Mouse (Mus musculus): ENCODE results near the gene Tmem201.

Tmem201 gene

GRCm38 (mm10) chr4:149721163-149721562, 16.7 kb downstream of the Tmem201 start:
- DNase-seq (ENCODE audit: low spot score in 2 of 2): no peak

- no peak for DNase-seq (ENCODE audit: low spot score in 2 of 2)
These were observed 18.2 kb downstream of the Tmem201 start for GRCm38 (mm10) chr4:149719686-149720085.

- no peak for DNase-seq (ENCODE audit: low spot score in 2 of 2)
These were observed 23.3 kb downstream of the Tmem201 start for GRCm38 (mm10) chr4:149714542-149714941.

GRCm38 (mm10) chr4:149711955-149712354, 25.9 kb downstream of the Tmem201 start:
- no peak for DNase-seq (ENCODE audit: low spot score in 2 of 2)

GRCm38 (mm10) chr4:149711485-149711884, 26.4 kb downstream of the Tmem201 start:
- DNase-seq (ENCODE audit: low spot score in 2 of 2): no peak

- peak in 1 of 2 experiments; percentile 57 for DNase-seq (ENCODE audit: low spot score in 2 of 2)
These were observed 27.3 kb downstream of the Tmem201 start for GRCm38 (mm10) chr4:149710510-149710909.

- DNase-seq (ENCODE audit: low spot score in 2 of 2): no peak
These were observed 31.9 kb downstream of the Tmem201 start for GRCm38 (mm10) chr4:149705941-149706340.

GRCm38 (mm10) chr4:149705298-149705697, 32.5 kb downstream of the Tmem201 start:
- no peak for DNase-seq (ENCODE audit: low spot score in 2 of 2)

GRCm38 (mm10) chr4:149702210-149702979, 35.4 kb downstream of the Tmem201 start, which contains the start of gene Pik3cd:
Gene Pik3cd (minus strand): TSS chr4:149702571.
- no peak for DNase-seq (ENCODE audit: low spot score in 2 of 2)

- DNase-seq (ENCODE audit: low spot score in 2 of 2): no peak
These were observed 36.2 kb downstream of the Tmem201 start for GRCm38 (mm10) chr4:149701426-149702209.

GRCm38 (mm10) chr4:149699953-149700352, 37.9 kb downstream of the Tmem201 start:
- DNase-seq (ENCODE audit: low spot score in 2 of 2): no peak

- DNase-seq (ENCODE audit: low spot score in 2 of 2): peak; percentile 35 to 55
These were observed 39.5 kb downstream of the Tmem201 start for GRCm38 (mm10) chr4:149698197-149698821.

GRCm38 (mm10) chr4:149697506-149698196, 40.2 kb downstream of the Tmem201 start:
- DNase-seq (ENCODE audit: low spot score in 2 of 2): no peak

GRCm38 (mm10) chr4:149696189-149696971, 41.5 kb downstream of the Tmem201 start:
- no peak for DNase-seq (ENCODE audit: low spot score in 2 of 2)

- DNase-seq (ENCODE audit: low spot score in 2 of 2): no peak
These were observed 46.5 kb downstream of the Tmem201 start for GRCm38 (mm10) chr4:149691368-149691767.

- DNase-seq (ENCODE audit: low spot score in 2 of 2): no peak
These were observed 47.0 kb downstream of the Tmem201 start for GRCm38 (mm10) chr4:149690828-149691280.

- DNase-seq (ENCODE audit: low spot score in 2 of 2): no peak
These were observed 47.8 kb downstream of the Tmem201 start for GRCm38 (mm10) chr4:149689822-149690700.

GRCm38 (mm10) chr4:149688861-149689260, 49.0 kb downstream of the Tmem201 start:
- DNase-seq (ENCODE audit: low spot score in 2 of 2): no peak

GRCm38 (mm10) chr4:149684841-149685623, 52.8 kb downstream of the Tmem201 start:
- no peak for DNase-seq (ENCODE audit: low spot score in 2 of 2)
